Mouse (Mus musculus) E14TG2a.4 (cell line): ENCODE data around the gene Add2.
A peak's percentile ranks its signal among the peaks of the same experiment; 100 is the strongest.

Experiments used
- H3K27me3 ChIP-seq: 2 replicates; pipeline ENCODE4 v1.6.1; 2014; ENCODE audit warnings: low read length, control low read depth; ENCODE audit not compliant: insufficient read depth
- H3K36me3 ChIP-seq: 2 replicates; pipeline ENCODE4 v1.6.1; 2014; ENCODE audit warnings: low read length, control low read depth; ENCODE audit not compliant: insufficient read depth
- H3K4me1 ChIP-seq: replicated peaks from 2 replicates; pipeline ENCODE4 v1.6.1; 2014; ENCODE audit warnings: low read depth, low read length, control low read depth
- H3K4me3 ChIP-seq: replicated peaks from 2 replicates; pipeline ENCODE4 v1.5.1; 2014; ENCODE audit warnings: mild to moderate bottlenecking, low read length
- H3K9me3 ChIP-seq: 2 replicates; pipeline ENCODE4 v1.6.1; 2014; ENCODE audit warnings: low read length, control low read depth
- CTCF ChIP-seq: conservative IDR thresholded peaks from 2 replicates; pipeline ENCODE4 v1.5.1; 2014; ENCODE audit warnings: low read length
- NANOG ChIP-seq: IDR thresholded peaks from 2 replicates; pipeline ENCODE4 v1.6.1; 2014; ENCODE audit warnings: borderline replicate concordance, low read length, mixed read lengths
- POU5F1 ChIP-seq: IDR thresholded peaks from 2 replicates; pipeline ENCODE4 v1.6.1; 2014; ENCODE audit warnings: low read length, borderline replicate concordance

Gene Add2

DNA sequence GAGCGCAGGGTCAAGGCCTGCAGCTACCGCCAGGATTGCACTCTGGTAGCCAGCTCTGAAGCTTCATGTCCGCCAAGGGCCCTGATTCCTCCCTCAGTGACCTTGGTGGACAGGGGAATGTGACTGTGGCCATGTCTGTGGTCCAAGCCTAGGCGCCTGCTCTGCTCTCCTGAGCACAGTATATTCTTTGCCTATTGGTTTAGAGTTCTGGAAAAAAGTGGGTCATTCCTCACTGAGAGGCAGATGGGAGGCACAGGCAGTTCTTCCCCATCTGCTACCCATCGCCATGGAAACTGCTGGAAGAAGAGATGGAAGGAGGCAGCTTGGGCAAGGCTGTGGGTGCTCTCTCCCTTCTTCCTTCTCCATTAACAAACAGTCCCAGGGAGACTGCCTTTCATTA is 74.4 kb downstream of the Add2 start:
- Histone ChIP-seq H3K9me3 (no peaks in the 10 kb centered on the region), H3K27me3 (peaks cover 20% of the 10 kb centered on the region; the same call in 1 of the 2 replicates), H3K4me1 (peaks cover 27% of the 10 kb centered on the region), H3K4me3 (no peak overlapping the region), H3K36me3 (no peaks in the 10 kb centered on the region)
- TF ChIP-seq POU5F1 (no peak), CTCF (no peak), NANOG (no peak)

GRCm38 (mm10) chr6:86103614-86104013 is 75.1 kb downstream of the Add2 start:
- no peak for TF ChIP-seq POU5F1
- no peak for TF ChIP-seq NANOG
- no peak for TF ChIP-seq CTCF
- H3K4me3 ChIP-seq: no peak overlapping the region
- H3K9me3 ChIP-seq: no peaks in the 10 kb centered on the region
- H3K4me1 ChIP-seq: peaks cover 22% of the 10 kb centered on the region
- peaks cover 20% of the 10 kb centered on the region; the same call in 1 of the 2 replicates for H3K27me3 ChIP-seq
- no peaks in the 10 kb centered on the region for H3K36me3 ChIP-seq

DNA sequence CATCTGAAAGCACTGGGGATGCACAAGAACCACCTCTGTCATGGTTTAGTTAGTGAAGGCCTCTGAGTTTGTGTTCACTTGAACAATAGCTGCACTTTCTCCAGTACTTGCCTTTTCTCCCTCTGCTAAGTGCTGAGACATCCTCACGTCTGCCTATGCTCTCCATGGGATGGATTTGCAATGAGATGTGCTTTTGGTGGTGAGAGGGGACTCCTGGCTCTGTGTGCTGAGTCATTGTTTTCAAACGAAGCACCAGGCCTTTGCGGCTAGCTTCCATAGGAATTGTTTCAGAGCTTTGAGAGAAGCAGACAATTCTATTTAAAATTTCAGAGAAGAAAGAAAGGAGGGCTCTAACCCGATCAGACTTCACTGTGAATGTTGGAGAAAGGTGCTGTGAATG is 76.2 kb downstream of the Add2 start:
- H3K4me3 ChIP-seq: no peak overlapping the region
- peaks cover 21% of the 10 kb centered on the region for H3K4me1 ChIP-seq
- TF ChIP-seq NANOG (no peak), CTCF (no peak), POU5F1 (no peak)
- H3K27me3 ChIP-seq: peaks cover 26% of the 10 kb centered on the region; the same call in 1 of the 2 replicates
- no peaks in the 10 kb centered on the region for H3K36me3 ChIP-seq
- H3K9me3 ChIP-seq: no peaks in the 10 kb centered on the region

DNA sequence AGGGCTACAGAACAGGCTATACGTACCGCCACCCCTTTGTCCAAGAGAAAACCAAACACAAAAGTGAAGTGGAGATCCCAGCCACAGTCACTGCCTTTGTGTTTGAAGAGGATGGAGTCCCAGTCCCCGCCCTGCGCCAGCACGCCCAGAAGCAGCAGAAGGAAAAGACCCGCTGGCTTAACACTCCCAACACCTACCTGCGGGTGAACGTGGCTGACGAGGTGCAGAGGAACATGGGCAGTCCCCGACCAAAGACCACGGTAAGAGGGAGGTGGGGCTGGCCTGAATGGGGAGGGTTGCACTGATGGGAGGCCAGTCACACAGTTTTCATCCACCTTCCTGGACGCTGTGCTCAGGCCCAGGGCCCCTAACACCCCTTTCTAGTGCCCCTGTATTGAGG is 77.6 kb downstream of the Add2 start:
- Histone ChIP-seq H3K36me3 (no peaks in the 10 kb centered on the region), H3K4me1 (peaks cover 21% of the 10 kb centered on the region), H3K9me3 (no peaks in the 10 kb centered on the region), H3K4me3 (no peak overlapping the region), H3K27me3 (peaks cover 15% of the 10 kb centered on the region; the same call in 1 of the 2 replicates)
- TF ChIP-seq POU5F1 (no peak), NANOG (no peak), CTCF (no peak)

DNA sequence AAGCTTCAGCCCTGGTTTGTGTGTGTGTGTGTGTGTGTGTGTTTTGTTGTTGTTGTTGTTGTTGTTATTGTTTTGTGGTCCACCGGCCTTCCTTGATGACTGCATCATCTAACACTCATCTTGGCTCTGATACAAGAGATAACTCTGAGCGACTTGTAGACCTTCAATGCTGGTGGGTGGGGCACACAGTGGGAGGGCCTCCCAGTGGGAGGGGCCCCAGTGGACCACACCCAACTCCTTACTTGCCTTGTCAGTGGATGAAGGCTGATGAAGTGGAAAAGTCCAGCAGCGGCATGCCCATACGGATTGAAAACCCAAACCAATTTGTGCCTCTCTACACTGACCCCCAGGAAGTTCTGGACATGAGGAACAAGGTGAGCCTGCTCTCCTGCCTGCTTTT is 78.6 kb downstream of the Add2 start:
- Histone ChIP-seq H3K27me3 (peaks cover 10% of the 10 kb centered on the region; the same call in 1 of the 2 replicates), H3K9me3 (no peaks in the 10 kb centered on the region), H3K36me3 (no peaks in the 10 kb centered on the region), H3K4me1 (peaks cover 21% of the 10 kb centered on the region), H3K4me3 (no peak overlapping the region)
- TF ChIP-seq CTCF (no peak), POU5F1 (no peak), NANOG (no peak)

DNA sequence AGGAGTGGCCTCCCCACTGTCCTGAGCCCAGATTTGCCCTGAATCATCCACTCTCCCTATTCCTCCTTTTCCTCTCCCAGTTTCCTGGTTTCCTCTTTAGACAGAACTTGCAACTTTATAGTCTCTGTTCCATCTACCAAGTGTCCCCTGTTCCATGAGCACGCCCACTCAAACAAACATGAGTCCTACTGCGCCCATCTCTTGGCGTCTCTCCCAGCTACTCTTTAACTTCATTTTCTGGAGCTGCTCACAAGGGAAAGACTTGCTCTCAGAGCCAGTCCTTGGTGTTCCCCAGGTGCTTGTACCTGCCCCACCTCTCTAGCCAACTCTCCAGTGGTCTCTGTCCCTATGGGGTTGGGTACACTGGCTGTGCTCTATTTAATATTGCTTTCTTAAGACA is 87.4 kb downstream of the Add2 start:
- H3K27me3 ChIP-seq: peaks cover 16% of the 10 kb centered on the region
- H3K9me3 ChIP-seq: no peaks in the 10 kb centered on the region
- no peak overlapping the region for H3K4me3 ChIP-seq
- H3K36me3 ChIP-seq: no peaks in the 10 kb centered on the region
- no peaks in the 10 kb centered on the region for H3K4me1 ChIP-seq
- no peak for TF ChIP-seq POU5F1
- TF ChIP-seq CTCF: no peak
- no peak for TF ChIP-seq NANOG

- H3K4me1 ChIP-seq: peaks cover 14% of the 10 kb centered on the region
- H3K36me3 ChIP-seq: no peaks in the 10 kb centered on the region
- peaks cover 16% of the 10 kb centered on the region for H3K27me3 ChIP-seq
- no peaks in the 10 kb centered on the region for H3K9me3 ChIP-seq
- no peak for TF ChIP-seq CTCF
- no peak for TF ChIP-seq NANOG
- TF ChIP-seq POU5F1: no peak
- no peak overlapping the region for H3K4me3 ChIP-seq
Observed at GRCm38 (mm10) chr6:86123057-86123456, 94.6 kb downstream of the Add2 start.

DNA sequence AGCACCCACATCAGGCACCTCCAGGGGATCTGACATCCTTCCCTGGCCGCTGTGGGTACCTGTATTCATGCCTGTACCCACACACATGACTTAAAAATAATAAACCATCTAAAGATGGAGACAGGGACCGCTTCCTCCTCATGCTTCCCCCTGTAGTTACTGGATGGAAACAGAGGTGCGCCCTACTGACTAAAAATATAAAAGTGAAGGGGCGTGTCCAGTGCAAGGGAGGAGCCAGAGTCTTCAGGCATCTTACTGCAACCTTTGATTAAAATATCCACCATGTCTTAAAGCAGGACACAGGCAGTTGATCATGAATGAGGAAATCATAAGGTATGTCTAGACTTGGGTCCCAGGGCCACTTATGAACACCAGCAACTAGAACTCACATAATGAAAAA is 97.3 kb downstream of the Add2 start:
- H3K36me3 ChIP-seq: no peaks in the 10 kb centered on the region

GRCm38 (mm10) chr6:86126953-86127581 is 98.6 kb downstream of the Add2 start:
- no peak overlapping the region for H3K4me3 ChIP-seq
- no peaks in the 10 kb centered on the region for H3K36me3 ChIP-seq
- peaks cover 30% of the 10 kb centered on the region for H3K4me1 ChIP-seq
- peaks cover 7% of the 10 kb centered on the region for H3K27me3 ChIP-seq
- TF ChIP-seq CTCF (peak; percentile 38), POU5F1 (no peak)
- H3K9me3 ChIP-seq: no peaks in the 10 kb centered on the region

More for the DNA sequence above, 97.3 kb downstream of the Add2 start:
- H3K4me1 ChIP-seq: peaks cover 30% of the 10 kb centered on the region
- no peaks in the 10 kb centered on the region for H3K9me3 ChIP-seq
- peaks cover 11% of the 10 kb centered on the region for H3K27me3 ChIP-seq
- no peak overlapping the region for H3K4me3 ChIP-seq
- TF ChIP-seq POU5F1 (no peak), NANOG (no peak), CTCF (no peak)
